9 mouse cellular contexts compared by ENCODE assay signal in genomic region chr13:40606405-40607271, GRCm38 (mm10).
DNase-seq lines count a peak whose midpoint lies in the region; ATAC-seq and TF ChIP-seq lines count a peak whose summit lies in the region.
"Had no signal": no experiment of that assay in that cellular context is flagged by ENCODE, and none has a peak within 500 bp of the region (broad histone marks: within the 10 kb centered on the region; RNA-seq: fewer than 3 reads in every experiment).

No protein-coding gene starts in this region.

- H3K27ac ChIP-seq in liver, embryonic 12.5 days, result no peak overlapping the region
- H3K27ac ChIP-seq in liver, postnatal 0 days (ENCODE audit: low read depth), result no peak overlapping the region
- H3K27ac ChIP-seq in forebrain, embryonic 12.5 days, result peak overlapping the region; percentile 59
- H3K27ac ChIP-seq in intestine, embryonic 15.5 days, result no peak overlapping the region
- H3K27ac ChIP-seq: liver, embryonic 14.5 days had no signal

- H3K27me3 ChIP-seq in liver, embryonic 12.5 days (replicated peaks), result no peaks in the 10 kb centered on the region; the same call in 1 of the 2 replicates
- no peaks in the 10 kb centered on the region for H3K27me3 ChIP-seq in liver, postnatal 0 days (ENCODE audit: insufficient read depth, low read length)
- H3K27me3 ChIP-seq in forebrain, embryonic 12.5 days, result no peaks in the 10 kb centered on the region
- H3K27me3 ChIP-seq in intestine, embryonic 15.5 days (replicated peaks), result no peaks in the 10 kb centered on the region

- no peak overlapping the region for H3K4me3 ChIP-seq in liver, embryonic 12.5 days
- no peak overlapping the region for H3K4me3 ChIP-seq in liver, postnatal 0 days (ENCODE audit: low read depth, low read length)
- peak overlapping the region; percentile 21 for H3K4me3 ChIP-seq in forebrain, embryonic 12.5 days (replicated peaks)
- peak overlapping the region; percentile 21 for H3K4me3 ChIP-seq in intestine, embryonic 15.5 days (replicated peaks)

- no peak for ATAC-seq in liver, embryonic 12.5 days
- ATAC-seq in liver, postnatal 0 days, result no peak
- ATAC-seq in forebrain, embryonic 12.5 days (ENCODE audit: low FRiP score), result peak; percentile 82
- ATAC-seq in intestine, embryonic 15.5 days, result 0 out of 2 replicates have a peak, but pooled peaks have one; percentile 53

- TF ChIP-seq CTCF in liver, postnatal 0 days (IDR thresholded peaks at IDR 0.05; ENCODE audit: low read depth), result no peak

- WGBS in liver, embryonic 12.5 days (ENCODE audit: insufficient replicate concordance), result 53% methylated on average over 25 of the region's 25 CpGs
- 52% methylated on average over 25 of the region's 25 CpGs for WGBS in liver, postnatal 0 days (ENCODE audit: insufficient replicate concordance)
- 32% methylated on average over 25 of the region's 25 CpGs for WGBS in forebrain, embryonic 12.5 days
- 37% methylated on average over 25 of the region's 25 CpGs for WGBS in intestine, embryonic 15.5 days

- H3K4me2 ChIP-seq in liver, embryonic 12.5 days, result peak overlapping the region; percentile 7; the same call in 1 of the 2 replicates
- no peak overlapping the region for H3K4me2 ChIP-seq in liver, postnatal 0 days (ENCODE audit: low read depth, low read length)
- H3K4me2 ChIP-seq in forebrain, embryonic 12.5 days, result peak overlapping the region; percentile 47
- H3K4me2 ChIP-seq in intestine, embryonic 15.5 days (replicated peaks), result peak overlapping the region; percentile 57

- H3K9ac ChIP-seq in liver, embryonic 12.5 days, result no peak overlapping the region
- H3K9ac ChIP-seq in liver, postnatal 0 days (replicated peaks), result no peak overlapping the region
- H3K9ac ChIP-seq in forebrain, embryonic 12.5 days, result peak overlapping the region; percentile 33; the same call in 1 of the 2 replicates
- no peak overlapping the region for H3K9ac ChIP-seq in intestine, embryonic 15.5 days
- H3K9ac ChIP-seq: liver, embryonic 14.5 days had no signal

- H3K4me1 ChIP-seq in liver, embryonic 12.5 days, result no peaks in the 10 kb centered on the region
- H3K4me1 ChIP-seq in liver, postnatal 0 days (ENCODE audit: insufficient read depth), result no peaks in the 10 kb centered on the region
- peaks cover 20% of the 10 kb centered on the region for H3K4me1 ChIP-seq in forebrain, embryonic 12.5 days
- H3K4me1 ChIP-seq in intestine, embryonic 15.5 days (replicated peaks), result no peaks in the 10 kb centered on the region

- no peak for DNase-seq in liver, postnatal 0 days
- DNase-seq in left cerebral cortex, postnatal 36 days (ENCODE audit: low spot score in 2 of 2), result peak; percentile 35 to 40
- peak; percentile 2 for DNase-seq in retina, postnatal 7 days (ENCODE audit: low read depth, low spot score)
- DNase-seq in MN1 (ENCODE audit: low spot score), result no peak
- no peak for DNase-seq in adrenal gland, adult 18-20 months (ENCODE audit: low spot score in 2 of 2)

- intact Hi-C loops in left cerebral cortex, postnatal 36 days (cut with DNase I), result no loop called here

- no peaks in the 10 kb centered on the region for H3K9me3 ChIP-seq in liver, embryonic 12.5 days (replicated peaks)
- H3K9me3 ChIP-seq in liver, postnatal 0 days (ENCODE audit: low read length), result no peaks in the 10 kb centered on the region
- H3K9me3 ChIP-seq in forebrain, embryonic 12.5 days, result no peaks in the 10 kb centered on the region
- no peaks in the 10 kb centered on the region for H3K9me3 ChIP-seq in intestine, embryonic 15.5 days

- no peak for TF ChIP-seq EP300 in liver, postnatal 0 days (IDR thresholded peaks at IDR 0.05; ENCODE audit: low read depth)

- no peaks in the 10 kb centered on the region for H3K36me3 ChIP-seq in liver, embryonic 12.5 days
- no peaks in the 10 kb centered on the region for H3K36me3 ChIP-seq in liver, postnatal 0 days (replicated peaks; ENCODE audit: insufficient read depth, low read length)
- H3K36me3 ChIP-seq in forebrain, embryonic 12.5 days (replicated peaks), result no peaks in the 10 kb centered on the region
- H3K36me3 ChIP-seq in intestine, embryonic 15.5 days, result no peaks in the 10 kb centered on the region

Comparison
In these comparisons a context has a peak if more than half of its experiments do, and no peak if none do; other contexts are left out.
1. ATAC-seq: peak in forebrain, embryonic 12.5 days (single experiment) and intestine, embryonic 15.5 days (single experiment); none in liver, embryonic 12.5 days (single experiment) and liver, postnatal 0 days (single experiment).
2. H3K4me3 ChIP-seq: peak in forebrain, embryonic 12.5 days (single experiment) and intestine, embryonic 15.5 days (single experiment); none in liver, embryonic 12.5 days (single experiment) and liver, postnatal 0 days (single experiment).
3. DNase-seq: peak in left cerebral cortex, postnatal 36 days (2 of 2) and retina, postnatal 7 days (single experiment); none in liver, postnatal 0 days (single experiment), MN1 (single experiment) and adrenal gland, adult 18-20 months (0 of 2).